Mouse (Mus musculus) CD8-positive naive resting alpha-beta T cell, adult 57 days (primary cell): ENCODE data around the gene Lrrc28. TPM values are rescaled to one million over a fixed set of nuclear protein-coding genes. Genes with fewer than 3 reads are reported as not detected.

ENCODE experiments used
- total RNA-seq: library from RNA; stranded (reverse); gene quantifications from one replicate; pipeline ENCODE4 v1.2.4, GENCODE M21; 2023

The Lrrc28 gene
- total RNA-seq: 23.5 TPM

GRCm38 (mm10) chr7:67644833-67645680, at the start of gene Lrrc28:
Lrrc28 (minus strand) TSS chr7:67645268.

GRCm38 (mm10) chr7:67647277-67647676, 2.2 kb upstream of the Lrrc28 start, which contains the start of gene Ttc23:
Ttc23 (plus strand) TSS chr7:67647410.

Other genes with a start within 250 kb of the Lrrc28 start
- 0.70 TPM for gene Ttc23, start 2.1 kb upstream of the Lrrc28 start, total RNA-seq
- gene Synm, start 114.5 kb upstream of the Lrrc28 start, total RNA-seq: not detected